8 mouse cellular contexts compared by ENCODE assay signal in the genomic region with DNA sequence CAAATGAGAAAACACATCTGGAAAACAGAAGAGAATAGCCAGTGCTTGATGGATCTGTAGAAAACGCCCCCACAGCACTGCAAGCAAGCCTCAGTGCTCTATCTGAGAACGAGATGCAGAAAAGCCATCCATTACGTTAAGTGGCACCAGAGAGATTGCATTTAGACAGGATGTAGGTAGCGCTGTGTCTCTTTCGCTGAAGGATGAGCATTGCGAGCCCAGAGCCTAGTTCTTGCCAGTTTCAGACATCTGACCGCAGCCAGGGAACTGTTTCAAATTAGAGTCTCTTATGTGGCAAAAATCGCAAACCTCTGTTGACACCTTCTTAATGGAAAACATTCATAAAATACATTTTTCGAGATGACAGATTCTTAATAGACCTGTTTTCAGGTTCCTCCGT. TPM values are rescaled to one million over a fixed set of nuclear protein-coding genes. Genes with fewer than 3 reads are reported as not detected.
A peak's percentile ranks its signal among the peaks of the same experiment; 100 is the strongest.
DNase-seq lines count a peak whose midpoint lies in the region; ATAC-seq and TF ChIP-seq lines count a peak whose summit lies in the region.

No protein-coding gene starts in this region.

- intact Hi-C loops in heart, postnatal 36 days (cut with DNase I): loop anchor here (2.0 to 5.0 kb wide), 4 partner anchors 111 to 1061 kb away; a partner anchor contains a TSS

- peak overlapping the region; percentile 70; the same call in 1 of the 2 replicates for H3K9ac ChIP-seq in liver, embryonic 16.5 days (ENCODE audit: low read depth, low read length)

- no peak for TF ChIP-seq CTCF in cerebellum, adult 2 months (IDR thresholded peaks at IDR 0.05; ENCODE audit: borderline replicate concordance, insufficient read depth, low read depth, low read length)
- no peak for TF ChIP-seq CTCF in cortical plate, adult 2 months (IDR thresholded peaks at IDR 0.05; ENCODE audit: extremely low read depth, insufficient read depth, low read length)

- DNase-seq in cerebellum, adult 2 months: peak; percentile 35 to 40
- no peak for DNase-seq in cerebellum, postnatal 4 days (ENCODE audit: low spot score in 2 of 2)
- peak; percentile 72 for DNase-seq in 3T3-L1 (ENCODE audit: low read depth, low spot score)
- DNase-seq in heart, postnatal 36 days: peak; percentile 16 to 30
- peak; percentile 18 to 33 for DNase-seq in right cerebral cortex, postnatal 36 days (ENCODE audit: low spot score in 2 of 2)
- DNase-seq in spleen, postnatal 4 days (ENCODE audit: low spot score in 2 of 2): no peak

- H3K4me3 ChIP-seq in cerebellum, adult 2 months (replicated peaks; ENCODE audit: insufficient read depth, low read depth, low read length): peak overlapping the region; percentile 74
- H3K4me3 ChIP-seq in cortical plate, adult 2 months (ENCODE audit: insufficient read depth, low read length): peak overlapping the region; percentile 61
- H3K4me3 ChIP-seq in liver, embryonic 16.5 days (ENCODE audit: low read depth, low read length): peak overlapping the region; percentile 68

- H3K4me2 ChIP-seq in liver, embryonic 16.5 days (ENCODE audit: low read depth, low read length): peak overlapping the region; percentile 95

- no peaks in the 10 kb centered on the region for H3K27me3 ChIP-seq in cerebellum, adult 2 months (ENCODE audit: control insufficient read depth, insufficient read depth, low read length)
- no peaks in the 10 kb centered on the region for H3K27me3 ChIP-seq in liver, embryonic 16.5 days (ENCODE audit: control insufficient read depth, insufficient read depth, low read depth, low read length)

- H3K9me3 ChIP-seq in liver, embryonic 16.5 days (replicated peaks; ENCODE audit: control insufficient read depth, low read length): no peaks in the 10 kb centered on the region

- no peak for TF ChIP-seq POLR2A in cerebellum, adult 2 months (IDR thresholded peaks at IDR 0.05; ENCODE audit: borderline replicate concordance, insufficient read depth, low read length)
- no peak for TF ChIP-seq POLR2A in cortical plate, adult 2 months (IDR thresholded peaks at IDR 0.05; ENCODE audit: extremely low read depth, insufficient read depth, low read length)

- WGBS in cerebellum, adult 2 months: 5% methylated on average over 10 of the region's 10 CpGs
- 38% methylated on average over 10 of the region's 10 CpGs for WGBS in liver, embryonic 16.5 days (ENCODE audit: insufficient replicate concordance)

- H3K36me3 ChIP-seq in liver, embryonic 16.5 days (ENCODE audit: control insufficient read depth, insufficient read depth): no peaks in the 10 kb centered on the region

- H3K4me1 ChIP-seq in cerebellum, adult 2 months (ENCODE audit: control insufficient read depth, insufficient read depth, low read length): peaks cover 13% of the 10 kb centered on the region
- H3K4me1 ChIP-seq in cortical plate, adult 2 months (ENCODE audit: control insufficient read depth, insufficient read depth, low read length): peaks cover 10% of the 10 kb centered on the region
- H3K4me1 ChIP-seq in liver, embryonic 16.5 days (ENCODE audit: control insufficient read depth, low read depth, low read length): peaks cover 5% of the 10 kb centered on the region

- H3K27ac ChIP-seq in cerebellum, adult 2 months (ENCODE audit: insufficient read depth, low read length): no peak overlapping the region
- H3K27ac ChIP-seq in cortical plate, adult 2 months (ENCODE audit: insufficient read depth, low read length): no peak overlapping the region
- no peak overlapping the region for H3K27ac ChIP-seq in liver, embryonic 16.5 days (ENCODE audit: low read length)

- ATAC-seq in liver, embryonic 16.5 days (ENCODE audit: low read depth): no peak

RNA-seq across cellular contexts. Expression of a gene that starts 1.1 kb away (rescaled TPM):
- 39.5 and 40.6 TPM in 2 replicates for polyA plus RNA-seq in cerebellum, adult 2 months (2012; rRNA removed)
- 30.4 and 33.1 TPM in 2 replicates for polyA plus RNA-seq in cortical plate, adult 2 months (2012; rRNA removed)
- 10 to 100 TPM; 36.9 to 42.8 TPM for total RNA-seq in heart, postnatal 36 days (2021)
- polyA plus RNA-seq in liver, embryonic 16.5 days (2015; fragmentation: Nextera tagmentation; extraction: Ambion mirVana): 1.8 and 2.5 TPM in 2 replicates

Comparison
In these comparisons a context has a peak if more than half of its experiments do, and no peak if none do; other contexts are left out.
1. DNase-seq: peak in cerebellum, adult 2 months (2 of 2), 3T3-L1 (single experiment), heart, postnatal 36 days (2 of 2) and right cerebral cortex, postnatal 36 days (2 of 2); none in cerebellum, postnatal 4 days (0 of 2) and spleen, postnatal 4 days (0 of 2).
2. Peak in every context shown above with its lines, with median percentiles within 50 percentile points of each other: H3K4me3 ChIP-seq.